Mouse (Mus musculus) adrenal gland, adult 18-20 months (tissue): ENCODE measurements around the gene Gm14327. TPM values are rescaled to one million over a fixed set of nuclear protein-coding genes. Genes with fewer than 3 reads are reported as not detected.
"Not testable (repeated sequence)": the region's sequence is repeated elsewhere in the genome, so short reads cannot be mapped to it uniquely, and the experiment has no call there.

Experiments
- DNase-seq, 2 experiments: peaks; one replicate each; pipeline ENCODE4 v3.0.0; 2021 to 2022; ENCODE audit warnings: low spot score in 2 of 2
- long read RNA-seq, 2 experiments: library from polyadenylated mRNA; stranded (forward); transcript quantifications; one replicate each; pipeline ENCODE4 v2.0.0; 2021
- total RNA-seq, 2 experiments: library from RNA; stranded (reverse); gene quantifications; 1 replicate in 1 of 2; 2 replicates in 1 of 2; pipeline ENCODE4 v1.2.3; 2021

Gene Gm14327
- 1 to 10 TPM; 5.7 to 6.9 TPM for total RNA-seq
- long read RNA-seq, experiment 1 = 0 reads
- long read RNA-seq, experiment 2, partial matches to known transcripts = 0 of 3 reads
- long read RNA-seq, experiment 2, other reads (novel, unspliced or antisense) = 1 of 3 reads

DNA sequence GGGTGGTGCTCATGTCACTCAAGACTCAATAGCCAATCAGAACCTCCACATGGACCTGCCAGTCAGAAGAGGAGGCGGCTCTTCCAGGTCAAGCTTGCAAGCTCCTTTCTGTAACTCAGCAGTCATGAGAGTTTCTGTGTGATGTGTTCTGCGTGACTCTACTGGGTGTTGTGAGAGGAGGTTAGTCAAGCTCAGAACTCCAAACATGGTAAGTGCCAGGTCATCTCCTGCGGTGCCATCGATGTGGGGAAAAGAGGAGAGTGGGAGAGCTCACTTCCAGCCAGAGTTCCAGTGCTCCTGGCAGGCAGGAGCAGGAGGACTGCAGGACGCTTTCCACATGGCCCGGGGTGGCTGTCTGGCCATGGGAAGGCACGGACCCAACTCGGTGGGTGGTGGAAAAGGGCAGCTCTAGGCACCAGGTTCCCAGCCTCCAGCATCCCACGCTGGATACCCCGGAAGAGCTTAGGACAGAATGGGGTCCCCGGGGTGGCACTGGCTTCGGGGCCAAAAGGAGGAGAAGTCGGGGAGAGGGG is at the start of gene Gm14327:
Gene Gm14327, plus strand, starts transcription at position 51 of the 533 bp plus-strand sequence.
- not testable (repeated sequence) for DNase-seq

DNA sequence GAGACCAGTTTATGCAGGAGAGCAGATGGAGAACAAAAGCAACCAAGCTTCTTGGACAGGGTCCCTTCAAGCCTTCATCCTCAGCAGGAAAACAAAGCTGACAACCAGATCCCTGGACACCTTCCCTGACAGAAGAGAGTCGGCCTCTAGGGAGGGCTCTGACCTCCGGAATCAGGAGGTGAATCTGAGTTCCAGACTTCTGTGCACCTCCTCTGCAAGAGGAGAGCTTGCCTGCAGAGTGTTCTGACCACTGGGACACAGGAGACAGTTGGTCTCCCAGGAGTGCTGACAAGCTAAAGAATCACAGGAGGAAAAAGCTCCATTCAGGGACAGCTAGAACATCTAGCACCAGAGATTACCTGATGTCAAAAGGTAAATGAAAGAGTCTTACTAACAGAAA is 34.6 kb upstream of the Gm14327 start:
- not testable (repeated sequence) for DNase-seq

DNA sequence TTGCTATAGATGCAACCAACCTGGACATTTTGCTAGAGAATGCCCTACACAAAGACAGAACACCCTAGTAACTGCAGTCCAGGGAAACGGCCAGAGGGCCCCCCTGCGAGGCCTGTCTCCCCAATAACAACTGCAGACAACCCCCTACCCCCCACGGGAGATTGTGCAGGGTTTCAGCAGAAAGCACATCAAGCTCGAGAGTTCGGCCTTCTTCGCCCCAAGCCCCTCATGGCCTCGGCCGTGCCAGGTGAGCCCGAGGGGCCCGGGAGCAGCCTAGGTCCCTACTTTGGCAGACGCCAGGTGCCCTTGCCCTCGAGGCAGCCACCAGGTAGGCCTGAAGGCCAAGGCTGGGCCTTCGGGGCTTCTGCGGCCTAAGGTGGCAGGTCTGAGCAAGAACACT is 9.2 kb upstream of the Gm14327 start:
- DNase-seq = not testable (repeated sequence)

DNA sequence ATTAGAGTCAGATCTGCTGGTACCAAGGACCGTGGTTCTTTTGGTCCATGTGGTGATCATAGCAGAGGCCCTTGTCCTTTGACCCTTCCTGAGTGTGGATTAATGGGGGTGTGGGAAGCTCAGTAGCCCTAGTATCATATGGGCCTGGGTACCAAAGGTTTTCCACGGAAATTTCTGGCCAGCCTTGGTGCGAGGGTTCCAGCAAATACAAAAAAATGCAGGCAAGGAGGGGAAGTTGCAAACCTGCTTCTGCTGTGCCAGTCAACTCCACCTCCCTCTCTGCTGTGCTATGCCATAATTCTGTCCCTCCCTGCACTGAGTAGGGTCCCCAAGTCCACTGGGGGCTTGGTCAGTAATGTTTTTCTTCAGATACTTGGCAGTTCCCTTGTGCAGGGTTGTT is 1.3 kb downstream of the Gm14327 start:
- DNase-seq = not testable (repeated sequence)

DNA sequence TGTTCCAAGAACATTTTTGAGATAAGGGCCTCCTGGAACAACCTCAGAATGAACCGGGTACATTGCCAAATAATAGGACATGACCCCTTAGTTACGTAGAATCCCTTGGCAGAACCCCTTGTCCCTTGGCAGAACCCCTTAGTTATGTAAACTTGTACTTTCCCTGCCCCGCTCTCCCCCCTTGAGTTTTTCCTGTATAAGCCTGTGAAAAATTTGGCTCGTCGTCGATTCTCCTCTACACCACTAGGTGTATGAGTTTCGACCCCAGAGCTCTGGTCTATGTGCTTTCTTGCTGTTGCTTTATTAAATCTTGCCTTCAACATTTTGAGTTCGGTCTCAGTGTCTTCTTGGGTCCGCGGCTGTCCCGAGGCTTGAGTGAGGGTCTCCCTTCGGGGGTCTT is 6.4 kb downstream of the Gm14327 start:
- not testable (repeated sequence) for DNase-seq

DNA sequence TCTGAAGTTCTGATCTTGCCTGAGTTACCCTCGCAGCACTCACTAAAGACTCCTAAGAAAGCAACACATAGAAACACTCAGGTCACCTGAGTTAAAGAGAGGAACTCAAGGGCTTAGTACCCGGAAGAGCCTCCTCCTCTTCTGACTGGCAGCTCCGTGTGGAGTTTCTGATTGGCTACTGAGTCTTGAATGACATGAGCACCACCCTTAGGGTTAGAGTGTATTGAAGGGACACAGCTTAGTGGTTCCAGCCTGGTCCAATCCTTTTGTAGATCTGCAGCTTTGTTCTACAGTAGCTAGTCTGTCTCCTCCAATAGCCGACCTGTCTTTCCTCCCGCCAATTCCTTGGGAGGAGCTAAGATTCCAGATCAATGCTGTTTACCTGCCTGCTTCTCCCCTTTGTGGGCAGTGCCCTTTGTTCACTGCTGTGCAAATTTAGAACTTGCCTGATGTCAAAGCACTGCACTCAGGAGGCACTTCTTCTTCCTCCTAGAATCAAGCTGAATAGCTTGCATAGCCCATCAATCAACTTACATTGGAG is 28.7 kb downstream of the Gm14327 start, which contains the start of gene Zfp972:
Gene Zfp972, minus strand, starts transcription at position 51 of the 541 bp plus-strand sequence.
- DNase-seq = not testable (repeated sequence)

Other genes with a start within 250 kb of the Gm14327 start
- gene Gm14322, start 137.8 kb upstream of the Gm14327 start, total RNA-seq = 10 to 100 TPM; 28.7 to 41.9 TPM
- gene Gm14325, start 56.8 kb upstream of the Gm14327 start, total RNA-seq = 100 to 1,000 TPM in 1 of 2 experiments, 10 to 100 TPM in 1; 90.6 to 173 TPM
- gene Zfp972, start 28.5 kb downstream of the Gm14327 start, total RNA-seq = 1 to 10 TPM; 1.2 to 2.4 TPM
- gene Gm14326, start 60.2 kb downstream of the Gm14327 start, total RNA-seq = 10 to 100 TPM; 27.1 to 30.1 TPM
- 10 to 100 TPM; 30.6 to 31.9 TPM for gene Zfp971, start 126.2 kb downstream of the Gm14327 start, total RNA-seq
- gene Zfp931, start 181.4 kb downstream of the Gm14327 start, total RNA-seq = 10 to 100 TPM; 21.3 to 31.7 TPM
- gene Phactr3, start 221.9 kb downstream of the Gm14327 start, total RNA-seq = 1 to 10 TPM; 1.2 to 2.1 TPM